Mouse (Mus musculus) adrenal gland (tissue): Measurements from ENCODE around the gene Hdac4.

Source experiments
- intact Hi-C: fragments of 180-260 bp; cut with DNase I; formaldehyde crosslinking; loops from one replicate; pipeline ENCODE4 v1.15.1; 2025

Hdac4 gene

DNA sequence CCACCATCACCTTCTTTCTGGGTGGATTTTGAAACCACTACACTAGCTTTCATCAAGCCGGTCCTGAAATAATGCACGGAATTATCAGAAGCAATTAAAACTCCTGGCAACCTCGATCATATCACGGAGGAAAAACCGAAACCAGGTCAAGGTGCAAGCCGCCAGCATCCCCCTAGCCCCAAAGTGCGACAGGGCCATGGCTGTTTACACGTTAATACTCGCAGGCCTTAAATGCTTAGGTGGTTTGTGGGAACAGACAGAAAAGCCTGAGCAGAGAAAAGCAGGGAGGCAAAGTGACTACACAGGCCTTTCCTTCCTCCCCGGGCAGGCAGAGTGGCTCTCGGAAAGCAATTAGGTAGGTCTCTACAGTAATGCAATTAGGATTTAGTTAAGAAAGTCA is 16.4 kb downstream of the Hdac4 start:
- intact Hi-C loops = loop anchor here (5.0 to 10.0 kb wide), 2 partner anchors 42 to 74 kb away; no protein-coding TSS in a partner anchor

DNA sequence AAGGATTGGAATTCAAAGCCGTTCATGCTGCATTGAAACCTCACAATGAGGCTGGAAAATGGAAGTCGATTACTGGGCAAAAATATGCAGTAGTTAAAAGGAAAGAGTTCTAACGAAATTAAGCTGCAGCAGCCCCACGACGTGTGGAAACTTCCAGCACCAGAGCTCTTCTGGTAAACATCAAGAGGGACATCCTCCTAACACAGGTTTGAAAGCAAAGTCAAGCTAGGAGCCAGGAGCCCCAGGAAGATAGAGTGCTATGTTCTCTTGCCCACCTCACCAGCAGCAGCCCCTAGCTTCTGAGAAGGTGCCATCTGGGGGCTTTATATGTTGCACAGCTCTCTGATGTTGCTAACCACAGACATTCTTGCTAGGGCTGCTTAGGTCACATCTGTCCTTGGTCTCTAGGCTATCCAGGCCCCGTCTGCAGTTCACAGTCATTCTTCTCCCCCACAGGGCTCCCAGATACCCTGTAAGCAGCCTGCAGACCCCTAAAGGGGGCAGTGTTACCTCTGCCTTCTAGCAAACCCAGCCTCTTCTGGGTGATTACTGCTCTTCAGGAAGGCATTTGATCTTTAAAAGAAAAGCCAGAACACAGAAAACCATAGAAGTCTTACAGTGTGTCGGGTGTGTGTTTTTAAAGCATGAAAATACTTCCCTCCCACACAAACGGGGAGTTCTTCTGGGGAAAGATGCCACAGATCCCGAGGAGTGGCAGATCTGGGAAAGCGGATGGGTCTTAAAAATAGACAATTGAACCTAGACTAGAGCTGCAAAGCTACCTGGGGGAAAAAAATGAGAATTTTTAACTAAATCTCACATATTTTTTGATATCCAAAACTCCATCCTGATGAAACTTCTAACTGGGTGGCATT is 17.2 kb downstream of the Hdac4 start:
- intact Hi-C loops = loop anchor here (5.0 to 10.0 kb wide), 2 partner anchors 41 to 73 kb away; no protein-coding TSS in a partner anchor

DNA sequence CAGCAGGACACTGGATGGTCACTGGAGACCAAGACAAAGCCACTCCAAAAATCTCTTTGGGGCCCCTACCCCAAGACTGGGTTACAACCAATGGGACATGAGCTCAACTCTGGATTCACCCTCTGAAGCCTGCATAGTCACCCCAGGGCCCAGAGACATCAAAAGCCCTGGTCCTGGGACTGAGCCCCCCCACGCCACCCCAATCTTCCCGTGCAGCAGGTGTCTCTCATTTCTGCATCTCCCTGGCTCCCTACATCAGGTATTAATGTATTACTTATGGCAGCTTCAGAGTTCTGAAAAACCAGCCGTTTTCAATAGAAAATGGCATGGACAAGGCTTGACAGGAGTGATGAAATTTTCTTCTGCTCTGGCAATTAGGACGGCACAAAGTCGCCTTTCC is 17.9 kb downstream of the Hdac4 start:
- intact Hi-C loops = loop anchor here (5.0 to 10.0 kb wide), 2 partner anchors 40 to 73 kb away; no protein-coding TSS in a partner anchor

DNA sequence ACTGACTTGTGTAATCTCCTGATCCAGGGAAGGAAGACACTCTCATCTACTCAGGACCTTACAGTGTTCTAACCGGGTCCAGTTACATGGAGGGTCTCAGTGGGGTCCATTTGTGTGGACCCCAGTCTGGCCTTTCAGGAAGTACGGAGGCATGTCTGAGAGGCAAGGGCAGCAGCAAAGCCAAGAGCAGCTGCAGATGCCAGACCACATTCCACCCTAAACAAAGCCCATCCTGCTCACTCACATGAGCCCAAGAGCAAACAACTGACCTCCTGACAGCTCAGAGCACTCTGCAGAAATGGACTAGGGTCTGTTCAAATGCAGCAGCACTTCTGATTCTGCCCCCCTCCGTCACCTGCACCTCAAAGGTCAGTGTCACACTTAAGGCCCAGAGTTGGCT is 18.3 kb downstream of the Hdac4 start:
- intact Hi-C loops = loop anchor here (5.0 to 10.0 kb wide), 2 partner anchors 40 to 72 kb away; no protein-coding TSS in a partner anchor

DNA sequence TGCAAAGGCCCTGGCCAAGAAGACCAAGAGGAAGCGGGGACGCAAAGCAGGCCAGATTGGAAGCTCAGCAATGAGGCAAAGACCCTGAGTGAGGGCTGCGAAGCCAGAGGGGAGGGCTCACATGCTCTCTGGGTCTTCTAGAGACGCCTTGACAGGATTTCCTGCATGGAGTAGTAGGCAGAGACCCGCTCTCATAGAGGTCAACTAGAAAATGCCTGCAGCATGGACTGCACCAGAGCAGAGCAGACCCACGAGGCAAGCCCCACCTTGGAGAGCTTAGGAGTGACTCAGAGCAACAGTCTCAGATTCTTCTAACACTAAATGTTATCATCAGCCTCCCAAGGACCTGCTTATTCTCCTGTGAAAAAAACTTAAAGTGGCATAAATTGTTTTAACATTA is 20.2 kb downstream of the Hdac4 start:
- intact Hi-C loops = loop anchor here (5.0 to 10.0 kb wide), 2 partner anchors 38 to 70 kb away; no protein-coding TSS in a partner anchor

DNA sequence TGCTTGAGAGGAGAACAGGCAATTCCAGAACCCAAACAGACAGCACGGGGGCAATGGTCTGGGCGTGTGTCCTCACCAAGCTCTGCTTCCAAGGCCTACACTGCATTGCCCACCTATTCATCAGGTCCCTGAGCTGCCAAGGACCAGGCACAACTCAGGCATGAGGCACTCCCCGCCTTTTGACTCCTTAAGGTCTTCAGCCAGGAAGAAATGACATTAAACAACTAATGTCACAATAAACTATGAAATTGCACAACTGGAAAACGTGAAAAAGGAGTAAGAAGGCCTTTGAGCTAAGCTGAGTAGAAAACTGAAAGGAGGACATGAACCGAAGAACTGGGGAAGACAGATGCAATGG is 20.6 kb downstream of the Hdac4 start:
- intact Hi-C loops = loop anchor here (5.0 to 10.0 kb wide), 2 partner anchors 38 to 70 kb away; no protein-coding TSS in a partner anchor

DNA sequence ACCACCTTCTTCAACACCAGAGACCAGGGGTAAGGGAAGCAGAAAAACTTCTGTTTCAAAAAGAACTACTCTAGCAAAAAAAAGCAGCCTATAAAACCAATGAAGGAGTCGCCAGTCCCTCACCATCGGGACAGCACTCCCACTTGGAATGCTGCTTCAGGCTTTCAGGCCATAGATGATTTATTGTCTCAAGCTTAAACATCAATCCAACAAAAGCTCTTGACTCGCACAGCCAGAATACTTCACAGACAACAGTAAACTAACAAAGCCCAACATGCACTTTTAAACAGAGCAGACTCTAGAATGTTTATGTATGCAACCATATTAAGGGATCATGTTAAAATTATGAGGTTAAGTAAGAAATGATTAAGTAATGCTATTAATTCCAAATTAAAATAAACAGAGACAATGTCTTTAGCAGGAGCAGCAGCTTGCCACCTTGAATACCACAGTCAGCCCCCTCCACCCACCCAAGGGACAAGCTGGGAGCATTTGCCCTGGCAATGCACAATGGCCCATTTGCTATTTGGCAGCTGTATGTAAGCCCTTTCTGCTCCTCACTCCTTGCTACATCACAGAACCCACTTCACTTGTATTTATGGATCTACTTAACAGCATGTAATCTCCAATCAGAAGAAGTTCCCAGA is 21.1 kb downstream of the Hdac4 start:
- intact Hi-C loops = loop anchor here (10.0 kb wide), 1 partner anchor 70 kb away; no protein-coding TSS in a partner anchor

DNA sequence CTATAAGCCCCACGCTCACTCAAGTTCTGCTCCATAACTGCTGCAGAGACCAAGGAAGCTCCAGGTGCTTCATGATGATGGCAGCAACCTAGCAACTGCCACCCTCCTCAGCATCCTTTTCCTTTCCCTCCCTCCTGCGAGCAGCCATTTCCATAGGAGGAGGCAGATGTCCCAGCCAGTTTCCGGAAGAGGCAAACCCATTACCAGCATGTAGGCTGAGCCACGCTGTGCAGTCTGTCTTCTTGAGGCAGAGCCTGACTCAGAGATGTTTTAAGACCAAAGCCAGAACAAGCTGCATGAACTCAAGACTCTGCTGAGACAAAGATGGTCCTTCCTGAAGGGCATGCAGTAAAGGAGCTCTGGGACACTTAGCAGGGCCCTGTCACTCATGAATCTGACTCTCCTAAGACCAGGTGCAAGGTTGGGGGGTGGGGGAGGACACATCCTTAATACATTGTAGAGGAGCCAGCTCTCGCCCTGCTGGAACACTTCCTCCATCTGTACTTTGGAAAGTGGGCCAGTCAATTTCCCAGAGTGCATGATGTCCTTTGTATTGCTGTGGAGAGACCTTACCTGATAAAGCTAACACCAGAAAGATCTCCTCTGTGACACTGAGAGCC is 24.8 kb downstream of the Hdac4 start:
- intact Hi-C loops = loop anchor here (10.0 kb wide), 1 partner anchor 66 kb away; no protein-coding TSS in a partner anchor

DNA sequence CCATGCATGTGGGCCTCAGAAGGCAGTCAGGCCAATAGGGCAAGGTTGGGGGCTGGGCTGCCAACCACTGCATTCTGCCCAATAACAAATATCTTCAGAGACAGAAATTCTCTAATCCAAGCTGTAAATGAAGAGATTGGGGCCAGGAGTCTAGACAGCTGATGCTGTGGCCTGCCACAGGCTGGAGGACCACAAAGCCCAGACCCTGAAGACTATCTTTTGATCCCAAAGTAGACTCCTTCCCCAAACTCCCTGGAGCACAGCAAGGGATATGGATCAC is 25.8 kb downstream of the Hdac4 start:
- intact Hi-C loops = loop anchor here (10.0 kb wide), 1 partner anchor 65 kb away; no protein-coding TSS in a partner anchor

DNA sequence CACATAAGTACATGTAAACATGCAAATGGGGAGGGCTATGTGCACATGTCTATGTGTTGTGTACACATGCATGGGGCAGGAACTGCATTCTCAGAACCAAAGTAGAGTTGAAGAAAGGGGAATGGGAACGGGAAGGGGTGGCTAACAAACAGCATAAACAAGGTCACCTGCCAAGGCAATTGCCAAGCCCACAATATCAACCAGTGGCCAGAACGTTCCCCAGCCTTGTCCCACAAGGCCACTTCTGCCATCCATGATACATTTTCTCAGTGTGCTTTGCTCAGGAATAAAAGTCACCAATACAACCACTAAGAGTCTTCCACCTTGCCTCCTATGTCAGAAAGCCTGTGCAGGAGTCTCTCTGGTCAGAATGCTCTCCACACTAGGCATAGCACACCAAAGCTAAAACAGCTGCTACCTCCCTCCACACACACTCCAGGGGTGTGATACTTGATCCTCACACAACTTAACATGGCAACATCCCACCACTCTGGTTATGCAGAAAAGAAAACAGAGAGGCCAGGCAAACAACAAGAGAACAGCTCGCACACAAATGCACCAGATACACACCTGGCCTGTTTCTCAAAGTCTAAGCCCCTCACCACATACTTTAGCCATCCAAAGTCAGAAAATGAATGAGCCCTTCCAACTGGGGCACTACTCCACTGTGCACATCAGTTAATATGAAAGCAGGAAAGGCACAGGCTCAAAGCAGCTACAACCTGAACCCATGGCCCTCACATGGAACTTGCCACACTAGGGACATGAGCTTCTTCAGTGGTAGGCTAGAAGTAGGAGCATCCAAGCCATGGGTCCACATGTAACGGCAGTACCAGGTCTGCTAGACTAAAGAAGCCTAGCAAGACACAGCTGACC is 26.4 kb downstream of the Hdac4 start:
- intact Hi-C loops = no loop called here

DNA sequence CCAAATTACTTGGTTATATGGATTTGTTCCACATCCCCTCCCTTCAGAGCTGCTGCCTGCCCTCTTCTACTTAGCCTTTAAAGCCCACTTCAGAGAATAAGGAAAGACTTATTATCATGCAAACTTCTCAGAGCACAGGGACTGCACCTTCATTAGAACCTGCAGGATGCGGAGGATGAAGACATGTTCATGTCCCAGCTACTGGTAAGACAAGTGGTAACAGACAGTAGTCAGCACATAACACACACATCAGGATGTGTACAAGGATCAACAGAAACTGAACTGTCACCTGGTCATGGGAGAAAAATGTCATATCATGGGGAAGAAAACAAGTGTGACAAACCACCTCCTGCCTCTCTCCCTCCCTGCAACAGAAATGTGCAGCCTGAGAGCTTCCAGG is 31.6 kb downstream of the Hdac4 start:
- intact Hi-C loops = no loop called here

DNA sequence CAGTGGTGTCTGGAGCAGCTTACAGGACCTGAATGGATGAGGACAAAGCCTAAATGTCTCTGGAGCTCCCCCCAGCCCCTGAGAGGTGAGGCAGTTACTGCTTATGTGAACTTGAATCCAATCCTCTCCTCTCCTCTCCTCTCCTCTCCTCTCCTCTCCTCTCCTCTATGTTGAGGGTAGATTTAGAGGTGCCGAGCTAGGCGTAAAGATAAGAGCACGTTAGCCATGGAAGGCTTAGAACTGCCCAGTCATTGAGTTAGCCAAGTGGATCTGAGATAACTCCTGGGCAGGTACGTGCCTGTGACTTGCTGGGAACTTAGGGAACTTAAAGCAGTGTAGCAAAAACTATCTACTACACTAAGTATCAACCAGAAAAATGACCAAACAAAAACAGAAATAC is 35.7 kb downstream of the Hdac4 start:
- intact Hi-C loops = no loop called here

DNA sequence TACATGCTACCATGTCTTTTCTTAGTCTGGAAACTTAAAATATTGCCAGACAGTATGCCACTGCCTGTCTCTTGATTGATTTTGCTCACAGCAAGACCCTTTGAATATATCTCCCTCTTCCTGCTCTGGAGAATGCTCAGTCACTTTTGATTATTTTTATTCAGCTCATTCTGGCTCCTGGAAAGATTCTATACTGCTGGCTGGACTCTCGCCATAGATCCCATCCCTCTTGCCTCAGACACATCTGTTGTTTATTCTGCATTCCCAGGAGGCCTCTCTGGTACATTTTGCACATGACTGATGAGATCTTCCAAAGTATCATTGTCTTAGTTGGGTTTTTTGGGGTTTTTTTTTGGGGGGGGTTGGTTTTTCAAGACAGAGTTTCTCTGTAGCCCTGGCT is 45.3 kb downstream of the Hdac4 start:
- intact Hi-C loops = no loop called here

DNA sequence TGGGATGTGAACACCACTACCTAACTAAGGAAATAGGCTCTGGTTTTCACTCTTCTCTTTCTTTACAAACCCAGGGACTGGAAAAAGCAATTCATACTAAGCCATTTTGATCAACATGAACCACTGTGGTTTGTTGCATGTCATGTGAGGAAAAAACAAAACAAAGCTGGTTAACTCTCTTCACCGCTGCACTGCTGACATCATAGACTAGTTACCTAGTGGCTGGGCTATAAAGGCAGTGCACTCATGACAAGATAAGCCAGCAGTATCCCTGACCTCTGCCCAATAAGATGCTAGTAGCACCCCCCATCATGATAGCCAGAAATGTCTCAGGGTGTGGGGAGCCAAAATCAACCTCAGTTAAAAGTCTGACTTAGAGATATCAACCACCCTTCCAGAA is 47.0 kb downstream of the Hdac4 start:
- intact Hi-C loops = no loop called here

DNA sequence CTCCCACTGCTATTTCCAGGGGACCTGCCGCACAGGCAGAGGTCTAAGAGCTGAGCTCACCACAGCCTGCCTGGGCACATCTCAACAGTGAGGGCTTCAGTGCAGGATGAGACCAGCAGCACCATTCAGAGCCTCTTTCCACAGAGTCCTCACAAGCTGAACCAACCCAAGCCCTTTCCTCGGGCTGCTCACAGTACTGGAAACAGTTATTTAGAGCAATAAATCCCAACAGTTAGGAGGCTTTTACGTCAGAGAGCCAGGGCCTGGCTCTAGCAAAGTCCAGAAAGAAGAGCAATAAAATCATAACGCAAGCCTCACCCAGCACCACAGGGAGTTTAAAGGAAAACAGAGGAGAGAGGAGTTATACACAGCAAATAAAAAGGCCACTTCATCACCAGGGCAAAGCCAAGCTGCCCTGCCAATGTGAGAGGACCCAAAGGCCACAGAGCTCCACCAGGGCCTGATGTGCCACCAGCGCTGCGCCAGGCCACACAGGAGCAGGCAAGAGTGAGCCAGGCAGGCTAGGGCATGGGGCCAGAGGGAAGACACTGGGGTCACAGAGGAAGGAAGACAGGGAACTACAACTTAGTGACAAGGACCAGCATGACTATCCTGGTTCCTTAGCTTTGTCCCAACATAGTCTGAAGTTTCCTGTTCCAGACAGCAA is 50.5 kb downstream of the Hdac4 start:
- intact Hi-C loops = no loop called here

DNA sequence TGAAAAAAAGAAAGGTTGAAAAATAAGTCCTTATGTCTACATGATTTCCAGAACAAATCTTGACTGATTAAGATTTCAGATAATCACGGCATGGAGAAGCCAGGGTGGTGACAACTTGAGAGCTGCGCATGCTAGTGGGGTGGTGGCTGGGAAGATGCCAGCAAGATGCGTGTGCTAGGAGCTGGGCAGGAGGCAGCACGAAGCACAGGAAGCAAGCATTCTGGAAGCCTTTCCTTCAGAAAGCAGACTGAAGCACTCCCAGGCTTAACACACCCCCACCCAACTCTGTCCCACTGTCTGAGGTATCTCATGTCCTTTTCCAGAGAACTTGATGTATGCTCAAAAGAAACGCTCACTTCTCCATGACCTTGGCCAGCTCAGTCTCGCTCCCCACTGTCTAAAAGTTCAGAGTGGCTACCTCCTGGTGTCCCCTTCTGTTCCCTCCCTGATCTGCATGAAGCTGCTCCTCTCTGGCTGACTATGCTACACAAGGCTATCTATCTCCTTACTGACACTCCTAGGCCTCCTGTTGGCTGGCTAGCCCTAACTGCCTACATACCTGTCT is 52.1 kb downstream of the Hdac4 start:
- intact Hi-C loops = no loop called here

DNA sequence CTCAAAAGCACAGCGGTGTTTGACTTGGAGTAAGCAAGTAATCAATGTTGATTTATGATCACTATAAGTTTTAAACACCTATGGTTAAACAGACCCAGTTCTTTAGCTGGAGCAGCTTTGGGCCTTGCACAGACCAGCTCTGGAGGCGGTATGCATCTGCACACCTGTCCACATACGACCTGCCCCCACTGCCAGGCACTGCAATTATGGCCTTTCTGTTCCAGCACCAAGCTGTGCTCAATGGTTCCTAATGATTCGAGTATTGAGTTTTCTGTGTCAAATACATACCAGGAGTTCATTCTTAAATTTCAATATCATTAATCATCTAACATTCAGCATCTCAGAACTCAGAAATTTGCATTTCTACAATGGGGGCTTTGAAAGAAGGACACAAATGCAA is 52.7 kb downstream of the Hdac4 start:
- intact Hi-C loops = no loop called here

DNA sequence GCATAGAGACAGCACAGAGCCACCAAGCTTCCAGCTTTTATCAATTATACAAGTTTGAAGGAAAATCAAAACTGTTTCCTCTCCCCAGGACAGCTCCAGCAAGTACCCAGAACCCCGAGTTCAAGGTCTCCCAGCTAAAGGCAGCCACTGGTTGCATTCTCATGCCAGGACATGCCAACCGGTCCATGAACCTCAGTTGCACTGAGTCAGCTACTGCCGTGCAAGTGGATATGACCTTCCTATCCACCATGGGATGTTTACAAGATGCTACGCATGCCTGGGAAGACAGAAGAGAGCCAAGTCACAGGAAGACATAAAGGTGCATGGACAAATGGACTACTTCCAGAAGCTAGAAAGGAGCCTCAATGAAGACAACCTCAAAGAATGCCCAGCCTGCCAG is 56.5 kb downstream of the Hdac4 start:
- intact Hi-C loops = loop anchor here (5.0 kb wide), 1 partner anchor 38 kb away; no protein-coding TSS in a partner anchor

DNA sequence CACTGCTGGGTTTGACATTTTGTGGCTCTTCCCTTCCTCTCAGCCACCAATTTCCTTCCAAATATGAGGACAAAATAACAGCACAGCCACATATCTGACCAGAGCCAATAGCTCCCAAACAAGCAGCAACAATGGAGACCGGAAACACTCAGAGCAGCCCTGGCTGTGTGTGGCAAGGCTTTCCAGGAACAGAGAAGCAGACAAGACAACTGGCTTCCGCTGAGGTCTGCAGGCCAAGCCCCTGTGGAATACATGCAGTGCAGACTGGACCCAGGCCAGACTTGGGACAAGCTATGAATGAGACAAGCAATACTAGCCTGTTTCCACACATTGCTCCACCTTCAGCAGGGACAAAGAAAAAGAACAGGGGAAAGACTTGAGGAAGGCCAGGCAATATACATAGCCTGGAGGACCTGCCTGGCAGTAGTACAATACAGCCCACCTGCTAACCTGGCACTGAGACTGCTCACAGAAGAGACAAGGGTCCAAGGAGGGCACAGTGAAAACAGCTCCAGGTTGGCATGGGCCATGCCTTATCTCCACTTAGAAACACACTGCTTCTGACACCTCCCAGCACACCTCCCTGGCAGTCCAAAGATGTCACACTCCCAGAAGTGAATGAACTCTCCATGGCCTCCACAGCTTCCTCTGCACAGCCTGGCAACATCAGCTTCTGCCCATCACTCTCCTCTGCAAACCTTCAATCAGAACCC is 58.2 kb downstream of the Hdac4 start:
- intact Hi-C loops = loop anchor here (5.0 kb wide), 1 partner anchor 40 kb away; no protein-coding TSS in a partner anchor
